ENCODE assay signal across 24 mouse cellular contexts in genomic region chr12:101087406-101087805, GRCm38 (mm10). TPM values are rescaled to one million over a fixed set of nuclear protein-coding genes. Genes with fewer than 3 reads are reported as not detected.
DNase-seq lines count a peak whose midpoint lies in the region; ATAC-seq and TF ChIP-seq lines count a peak whose summit lies in the region.
"Had no signal": no experiment of that assay in that cellular context is flagged by ENCODE, and none has a peak within 500 bp of the region (broad histone marks: within the 10 kb centered on the region; RNA-seq: fewer than 3 reads in every experiment).

No protein-coding gene starts in this region.

- no peak overlapping the region for H3K4me3 ChIP-seq in heart, embryonic 10.5 days
- H3K4me3 ChIP-seq in liver, postnatal 0 days (ENCODE audit: low read depth, low read length), result no peak overlapping the region
- H3K4me3 ChIP-seq in liver, embryonic 11.5 days (ENCODE audit: low read depth, low read length), result no peak overlapping the region
- H3K4me3 ChIP-seq in heart, embryonic 15.5 days, result no peak overlapping the region
- H3K4me3 ChIP-seq in intestine, embryonic 16.5 days (ENCODE audit: low read length), result no peak overlapping the region
- H3K4me3 ChIP-seq: gastrocnemius, adult 2 months; heart, adult 2 months; hindbrain, embryonic 12.5 days; hindbrain, embryonic 15.5 days; intestine, embryonic 15.5 days had no signal

- 0 out of 2 replicates have a peak, but pooled peaks cover 3% of the 10 kb centered on the region for H3K4me1 ChIP-seq in heart, embryonic 10.5 days
- H3K4me1 ChIP-seq in liver, postnatal 0 days (ENCODE audit: insufficient read depth), result peaks cover 15% of the 10 kb centered on the region
- 0 out of 2 replicates have a peak, but pooled peaks cover 2% of the 10 kb centered on the region for H3K4me1 ChIP-seq in liver, embryonic 11.5 days (replicated peaks; ENCODE audit: control insufficient read depth, insufficient read depth, low read length)
- H3K4me1 ChIP-seq in heart, embryonic 15.5 days (replicated peaks), result peaks cover 15% of the 10 kb centered on the region
- H3K4me1 ChIP-seq in intestine, embryonic 16.5 days (ENCODE audit: control insufficient read depth, insufficient read depth, low read length), result peaks cover 4% of the 10 kb centered on the region
- H3K4me1 ChIP-seq: intestine, embryonic 15.5 days had no signal

- H3K4me2 ChIP-seq in liver, postnatal 0 days (ENCODE audit: low read depth, low read length), result no peak overlapping the region
- no peak overlapping the region for H3K4me2 ChIP-seq in liver, embryonic 11.5 days
- H3K4me2 ChIP-seq in heart, embryonic 15.5 days, result no peak overlapping the region
- H3K4me2 ChIP-seq in intestine, embryonic 16.5 days (ENCODE audit: low read depth, low read length), result no peak overlapping the region
- H3K4me2 ChIP-seq: hindbrain, embryonic 12.5 days; hindbrain, embryonic 15.5 days; intestine, embryonic 15.5 days had no signal

- peak; percentile 47 for DNase-seq in heart, adult 8-10 months (ENCODE audit: low spot score)
- DNase-seq in heart, embryonic 10.5 days (ENCODE audit: low spot score), result no peak
- DNase-seq in liver, postnatal 0 days, result no peak
- no peak for DNase-seq in liver, embryonic 11.5 days (ENCODE audit: low spot score)
- peak; percentile 25 for DNase-seq in heart, postnatal 4 days
- DNase-seq: adrenal gland, postnatal 10 days; adrenal gland, postnatal 36 days; cerebellum, adult 18-20 months; cerebellum, adult 9-10 months; cerebellum, postnatal 14 days; forebrain, postnatal 0 days; gastrocnemius, adult 2 months; gastrocnemius, postnatal 14 days; kidney, adult 18-20 months had no signal

- 30% methylated on average over 1 of the region's 1 CpGs for WGBS in heart, embryonic 10.5 days
- 65% methylated on average over 1 of the region's 1 CpGs for WGBS in liver, postnatal 0 days (ENCODE audit: insufficient replicate concordance)
- WGBS in liver, embryonic 11.5 days, result 41% methylated on average over 1 of the region's 1 CpGs
- 25% methylated on average over 1 of the region's 1 CpGs for WGBS in heart, embryonic 15.5 days
- WGBS in intestine, embryonic 16.5 days, result 77% methylated on average over 1 of the region's 1 CpGs

- H3K36me3 ChIP-seq in heart, embryonic 10.5 days, result no peaks in the 10 kb centered on the region
- H3K36me3 ChIP-seq in liver, postnatal 0 days (replicated peaks; ENCODE audit: insufficient read depth, low read length), result no peaks in the 10 kb centered on the region
- H3K36me3 ChIP-seq in liver, embryonic 11.5 days (ENCODE audit: control insufficient read depth, insufficient read depth, low read length), result no peaks in the 10 kb centered on the region
- H3K36me3 ChIP-seq in heart, embryonic 15.5 days, result no peaks in the 10 kb centered on the region
- H3K36me3 ChIP-seq in intestine, embryonic 16.5 days (ENCODE audit: control insufficient read depth, insufficient read depth, low read length), result no peaks in the 10 kb centered on the region
- H3K36me3 ChIP-seq: hindbrain, embryonic 12.5 days; hindbrain, embryonic 15.5 days; intestine, embryonic 15.5 days had no signal

- no peaks in the 10 kb centered on the region for H3K9me3 ChIP-seq in heart, embryonic 10.5 days
- no peaks in the 10 kb centered on the region for H3K9me3 ChIP-seq in liver, postnatal 0 days (ENCODE audit: low read length)
- no peaks in the 10 kb centered on the region for H3K9me3 ChIP-seq in liver, embryonic 11.5 days (ENCODE audit: control insufficient read depth, low read length)
- H3K9me3 ChIP-seq in heart, embryonic 15.5 days (replicated peaks), result no peaks in the 10 kb centered on the region
- H3K9me3 ChIP-seq in intestine, embryonic 16.5 days (ENCODE audit: control insufficient read depth, low read length), result no peaks in the 10 kb centered on the region
- H3K9me3 ChIP-seq: hindbrain, embryonic 12.5 days; hindbrain, embryonic 15.5 days; intestine, embryonic 15.5 days had no signal

- TF ChIP-seq CTCF in liver, postnatal 0 days (IDR thresholded peaks at IDR 0.05; ENCODE audit: low read depth), result no peak

- no peaks in the 10 kb centered on the region for H3K27me3 ChIP-seq in heart, embryonic 10.5 days (ENCODE audit: insufficient read depth, poor library complexity, severe bottlenecking)
- no peaks in the 10 kb centered on the region for H3K27me3 ChIP-seq in liver, postnatal 0 days (ENCODE audit: insufficient read depth, low read length)
- H3K27me3 ChIP-seq in liver, embryonic 11.5 days (replicated peaks; ENCODE audit: control insufficient read depth, insufficient read depth, low read length), result no peaks in the 10 kb centered on the region
- no peaks in the 10 kb centered on the region for H3K27me3 ChIP-seq in heart, embryonic 15.5 days
- no peaks in the 10 kb centered on the region for H3K27me3 ChIP-seq in intestine, embryonic 16.5 days (replicated peaks; ENCODE audit: control insufficient read depth, insufficient read depth, low read length)
- H3K27me3 ChIP-seq: hindbrain, embryonic 12.5 days; hindbrain, embryonic 15.5 days; intestine, embryonic 15.5 days had no signal

- no peak for ATAC-seq in liver, postnatal 0 days
- ATAC-seq in liver, embryonic 11.5 days (replicated peaks; ENCODE audit: low FRiP score), result no peak
- ATAC-seq in heart, embryonic 15.5 days (replicated peaks; ENCODE audit: insufficient number of reproducible peaks, insufficient read depth, low FRiP score, low read depth), result no peak
- no peak for ATAC-seq in intestine, embryonic 16.5 days
- ATAC-seq in inflammation-experienced regulatory T-cells, adult 6 months, result no peak
- ATAC-seq: activated CD4-positive, CD25-positive, alpha-beta regulatory T cell, adult 4 months; CD4-positive, CD25-positive, alpha-beta regulatory T cell, adult 4 months; forebrain, embryonic 14.5 days; forebrain, postnatal 0 days; intestine, embryonic 15.5 days had no signal

- TF ChIP-seq EP300 in liver, postnatal 0 days (IDR thresholded peaks at IDR 0.05; ENCODE audit: low read depth), result no peak

- H3K9ac ChIP-seq in liver, postnatal 0 days (replicated peaks), result no peak overlapping the region
- H3K9ac ChIP-seq in liver, embryonic 11.5 days (ENCODE audit: low read depth, low read length), result no peak overlapping the region
- H3K9ac ChIP-seq in heart, embryonic 15.5 days, result no peak overlapping the region
- H3K9ac ChIP-seq in intestine, embryonic 16.5 days (ENCODE audit: low read depth, low read length), result no peak overlapping the region
- H3K9ac ChIP-seq: forebrain, postnatal 0 days; hindbrain, embryonic 12.5 days; hindbrain, embryonic 15.5 days; intestine, embryonic 15.5 days had no signal

- H3K27ac ChIP-seq in heart, embryonic 10.5 days, result no peak overlapping the region
- peak overlapping the region; percentile 14; the same call in 1 of the 2 replicates for H3K27ac ChIP-seq in liver, postnatal 0 days (ENCODE audit: low read depth)
- no peak overlapping the region for H3K27ac ChIP-seq in liver, embryonic 11.5 days (ENCODE audit: low read depth, low read length)
- H3K27ac ChIP-seq in heart, embryonic 15.5 days, result peak overlapping the region; percentile 40
- no peak overlapping the region for H3K27ac ChIP-seq in intestine, embryonic 16.5 days (ENCODE audit: low read length)
- H3K27ac ChIP-seq: gastrocnemius, adult 2 months; heart, adult 2 months; hindbrain, embryonic 12.5 days; hindbrain, embryonic 15.5 days; intestine, embryonic 15.5 days had no signal

RNA-seq across cellular contexts. Expression of gene Ppp4r3a, which starts 3.9 kb away (rescaled TPM):
- 10 to 100 TPM; 20.7 to 21.8 (median 21.3) TPM for total RNA-seq in heart, adult 8-10 months (2022)
- 39.5 and 51.7 TPM in 2 replicates for polyA plus RNA-seq in heart, embryonic 10.5 days (2016; fragmentation: Nextera tagmentation; extraction: Ambion mirVana)
- 14.1 and 15.2 TPM in 2 replicates for polyA plus RNA-seq in liver, postnatal 0 days (2015; fragmentation: Nextera tagmentation; extraction: Ambion mirVana)
- polyA plus RNA-seq in liver, embryonic 11.5 days (2014; fragmentation: Nextera tagmentation; extraction: Ambion mirVana), result 53.4 and 54.4 TPM in 2 replicates
- 27.0 and 30.9 TPM in 2 replicates for polyA plus RNA-seq in heart, embryonic 15.5 days (2015; fragmentation: Nextera tagmentation; extraction: Ambion mirVana)
- 10 to 100 TPM; 47.5 to 48.2 TPM for total RNA-seq in heart, postnatal 4 days (2021)
- polyA plus RNA-seq in intestine, embryonic 16.5 days (2015; fragmentation: Nextera tagmentation; extraction: Ambion mirVana), result 21.9 and 25.8 TPM in 2 replicates
- 10 to 100 TPM; 29.1 to 41.7 (median 32.4) TPM for polyA plus RNA-seq in inflammation-experienced regulatory T-cells, adult 6 months (2017; shearing (Covaris generic))

RNA-seq across cellular contexts. Expression of gene Ccdc88c, which starts 58.5 kb away (rescaled TPM):
- 1 to 10 TPM; 4.2 to 6.4 (median 4.4) TPM for total RNA-seq in heart, adult 8-10 months (2022)
- polyA plus RNA-seq in heart, embryonic 10.5 days (2016; fragmentation: Nextera tagmentation; extraction: Ambion mirVana), result 2.3 and 4.4 TPM in 2 replicates
- polyA plus RNA-seq in liver, postnatal 0 days (2015; fragmentation: Nextera tagmentation; extraction: Ambion mirVana), result 3.6 and 4.2 TPM in 2 replicates
- 11.8 and 13.3 TPM in 2 replicates for polyA plus RNA-seq in liver, embryonic 11.5 days (2014; fragmentation: Nextera tagmentation; extraction: Ambion mirVana)
- 2.4 and 5.3 TPM in 2 replicates for polyA plus RNA-seq in heart, embryonic 15.5 days (2015; fragmentation: Nextera tagmentation; extraction: Ambion mirVana)
- 10 to 100 TPM; 10.9 to 11.4 TPM for total RNA-seq in heart, postnatal 4 days (2021)
- 13.1 and 13.6 TPM in 2 replicates for polyA plus RNA-seq in intestine, embryonic 16.5 days (2015; fragmentation: Nextera tagmentation; extraction: Ambion mirVana)
- 10 to 100 TPM; 65.8 to 96.2 (median 95.7) TPM for polyA plus RNA-seq in inflammation-experienced regulatory T-cells, adult 6 months (2017; shearing (Covaris generic))

Comparison
In these comparisons a context has a peak if more than half of its experiments do, and no peak if none do; other contexts are left out.
1. DNase-seq: peak in heart, adult 8-10 months (single experiment) and heart, postnatal 4 days (single experiment); none in heart, embryonic 10.5 days (single experiment), liver, postnatal 0 days (single experiment) and liver, embryonic 11.5 days (single experiment).
2. H3K27ac ChIP-seq: peak in liver, postnatal 0 days (single experiment) and heart, embryonic 15.5 days (single experiment); none in heart, embryonic 10.5 days (single experiment), liver, embryonic 11.5 days (single experiment) and intestine, embryonic 16.5 days (single experiment).